Mouse (Mus musculus): ENCODE results near the gene Snrnp25.

Gene Snrnp25

DNA sequence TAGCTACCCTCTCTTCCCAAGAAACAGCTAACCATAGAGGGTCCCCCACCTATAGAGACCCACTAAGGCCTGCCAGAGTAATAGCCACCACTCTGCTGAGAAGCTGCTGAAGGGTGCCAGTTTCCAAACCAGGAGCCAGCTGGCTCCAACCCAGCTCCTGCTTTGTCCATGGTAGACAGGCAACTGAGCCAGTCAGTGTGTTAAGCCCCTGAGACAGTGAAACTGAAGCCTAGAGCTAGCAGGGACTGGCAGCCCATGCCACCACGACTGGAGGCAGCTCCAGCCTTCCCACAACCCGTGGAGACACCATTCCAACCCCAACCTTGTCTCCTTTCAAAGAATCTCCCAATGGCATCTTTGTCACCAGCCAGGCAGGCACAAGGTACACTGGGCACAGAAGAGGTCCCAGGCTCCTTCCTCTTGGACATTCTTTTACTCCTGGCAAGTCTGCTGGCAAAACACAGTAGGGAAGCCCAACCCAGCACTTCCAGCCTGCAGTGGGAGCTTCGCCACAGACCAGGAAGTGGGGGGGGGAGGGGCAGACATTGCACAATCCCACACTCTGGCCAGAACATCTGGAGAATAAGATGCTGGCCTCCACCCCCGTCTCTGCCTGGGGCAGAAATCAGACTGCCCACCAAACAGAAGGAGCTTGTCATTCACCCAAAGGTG, 19.4 kb downstream of the Snrnp25 start:
- DNase-seq (ENCODE audit: low spot score in 2 of 2), result no peak

- DNase-seq (ENCODE audit: low spot score in 2 of 2), result no peak
These were observed 20.2 kb downstream of the Snrnp25 start for GRCm38 (mm10) chr11:32225222-32226104.

- DNase-seq (ENCODE audit: low spot score in 2 of 2), result peak; percentile 70 to 81
These were observed 21.1 kb downstream of the Snrnp25 start, which contains the start of gene Mpg for GRCm38 (mm10) chr11:32226124-32226871. Gene Mpg, plus strand, starts transcription at chr11:32226505.

- no peak for DNase-seq (ENCODE audit: low spot score in 2 of 2)
These were observed 21.8 kb downstream of the Snrnp25 start for GRCm38 (mm10) chr11:32227041-32227440.

- no peak for DNase-seq (ENCODE audit: low spot score in 2 of 2)
These were observed 22.3 kb downstream of the Snrnp25 start for GRCm38 (mm10) chr11:32227555-32227954.

- DNase-seq (ENCODE audit: low spot score in 2 of 2), result no peak
These were observed 23.2 kb downstream of the Snrnp25 start for GRCm38 (mm10) chr11:32228292-32228845.

DNA sequence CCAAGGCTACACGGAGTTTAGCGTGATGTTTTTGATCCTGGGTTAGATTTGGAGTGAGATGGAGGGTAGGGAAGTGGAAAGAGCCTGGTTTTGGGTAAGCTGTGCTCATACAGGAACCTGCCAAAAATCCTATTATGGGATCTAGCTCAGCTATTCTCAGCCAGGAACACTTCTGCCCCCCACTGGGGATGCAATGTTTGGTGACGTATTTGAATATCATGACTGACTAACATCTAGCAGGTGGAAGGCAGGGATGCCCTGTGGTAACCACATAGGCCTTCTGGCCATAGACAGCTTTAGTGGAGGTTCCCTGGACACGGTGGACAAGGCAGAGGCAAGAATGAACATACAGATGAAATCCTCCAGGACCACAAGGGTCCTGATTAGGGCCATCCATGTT, 25.0 kb downstream of the Snrnp25 start:
- DNase-seq (ENCODE audit: low spot score in 2 of 2), result no peak

DNA sequence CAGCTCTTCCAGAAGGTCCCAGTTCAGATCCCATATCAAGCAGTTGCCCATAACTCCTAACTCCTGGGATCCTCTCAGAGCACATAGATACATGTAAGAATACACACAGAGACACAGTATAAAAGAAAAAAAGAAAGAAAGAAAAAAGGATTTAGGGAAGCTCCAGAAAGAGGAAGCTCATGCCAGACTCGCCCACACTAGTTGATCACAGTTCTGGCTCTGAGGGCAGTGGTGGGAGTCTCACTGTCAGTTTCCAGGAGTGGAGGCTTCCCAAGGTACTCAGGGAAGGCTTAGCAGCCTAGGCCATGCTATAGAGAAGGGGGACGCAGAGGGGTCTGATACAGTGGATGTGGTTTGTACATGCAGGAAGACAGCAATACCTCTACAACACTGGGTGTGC, 25.9 kb downstream of the Snrnp25 start:
- no peak for DNase-seq (ENCODE audit: low spot score in 2 of 2)

DNA sequence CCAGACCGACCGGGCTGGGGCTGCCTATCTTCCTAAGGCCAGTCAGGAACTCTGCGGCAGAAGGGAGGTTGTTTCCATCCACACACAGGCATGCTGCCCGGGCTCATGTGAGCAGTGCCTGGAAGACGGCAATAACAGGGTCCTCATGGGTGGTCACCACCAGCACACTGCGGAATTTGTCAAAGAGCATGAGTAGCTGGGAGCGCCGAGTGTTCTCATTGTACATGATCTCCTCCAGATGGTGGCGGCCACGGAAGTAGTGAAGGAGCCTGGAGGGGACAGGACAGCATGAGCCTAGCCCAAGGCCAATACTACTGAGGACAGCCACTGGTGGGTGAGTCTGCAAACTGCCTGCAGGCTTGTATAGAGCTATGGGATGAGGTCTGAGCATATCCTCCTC, 27.6 kb downstream of the Snrnp25 start:
- no peak for DNase-seq (ENCODE audit: low spot score in 2 of 2)

DNA sequence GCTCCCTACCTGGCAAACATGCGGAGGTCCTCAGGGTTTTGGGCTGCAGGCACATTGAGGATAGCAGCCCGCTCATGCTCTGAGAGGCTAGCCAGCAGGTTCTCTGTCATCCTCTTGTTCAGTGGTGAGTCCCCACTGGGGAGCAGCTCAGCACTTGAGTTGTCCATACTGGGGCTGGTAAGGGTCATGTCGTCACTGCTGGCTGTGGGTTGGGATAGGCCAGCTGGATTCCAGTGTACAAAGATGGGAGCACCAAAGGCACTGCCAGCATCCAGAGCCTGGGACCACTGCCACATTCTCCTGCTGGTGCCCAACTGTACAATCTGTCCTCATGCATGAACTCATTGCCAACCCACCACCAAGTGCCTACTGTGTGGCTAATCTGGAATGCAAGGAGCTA, 28.7 kb downstream of the Snrnp25 start:
- DNase-seq (ENCODE audit: low spot score in 2 of 2), result peak in 1 of 2 experiments; percentile 3

GRCm38 (mm10) chr11:32234816-32235485, 29.7 kb downstream of the Snrnp25 start:
- peak in 1 of 2 experiments; percentile 3 for DNase-seq (ENCODE audit: low spot score in 2 of 2)

DNA sequence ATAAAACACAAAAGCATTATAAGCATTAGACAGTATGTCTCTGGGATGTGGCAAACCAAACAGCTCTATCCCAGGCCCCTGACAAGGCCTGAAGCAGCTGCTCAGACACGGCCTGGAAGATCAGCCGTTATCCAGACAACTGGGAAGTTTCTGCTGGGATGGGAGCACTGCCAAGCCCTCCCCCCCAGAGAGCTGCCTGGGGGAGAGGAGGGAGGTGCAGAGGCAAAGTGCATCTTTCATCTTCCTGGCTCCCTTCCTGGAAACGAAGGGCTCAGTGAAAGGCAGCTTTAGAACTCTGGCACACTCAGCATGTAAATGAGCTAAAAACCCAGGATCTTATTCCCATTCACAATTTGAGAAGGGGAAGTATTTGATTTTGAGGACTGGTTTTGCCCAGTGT, 30.4 kb downstream of the Snrnp25 start:
- peak in 1 of 2 experiments; percentile 20 for DNase-seq (ENCODE audit: low spot score in 2 of 2)

- DNase-seq (ENCODE audit: low spot score in 2 of 2), result no peak
These were observed 30.9 kb downstream of the Snrnp25 start for GRCm38 (mm10) chr11:32236132-32236531.

- peak in 1 of 2 experiments; percentile 42 for DNase-seq (ENCODE audit: low spot score in 2 of 2)
These were observed 31.6 kb downstream of the Snrnp25 start for GRCm38 (mm10) chr11:32236712-32237410.

- no peak for DNase-seq (ENCODE audit: low spot score in 2 of 2)
These were observed 32.2 kb downstream of the Snrnp25 start for GRCm38 (mm10) chr11:32237411-32237795.

DNA sequence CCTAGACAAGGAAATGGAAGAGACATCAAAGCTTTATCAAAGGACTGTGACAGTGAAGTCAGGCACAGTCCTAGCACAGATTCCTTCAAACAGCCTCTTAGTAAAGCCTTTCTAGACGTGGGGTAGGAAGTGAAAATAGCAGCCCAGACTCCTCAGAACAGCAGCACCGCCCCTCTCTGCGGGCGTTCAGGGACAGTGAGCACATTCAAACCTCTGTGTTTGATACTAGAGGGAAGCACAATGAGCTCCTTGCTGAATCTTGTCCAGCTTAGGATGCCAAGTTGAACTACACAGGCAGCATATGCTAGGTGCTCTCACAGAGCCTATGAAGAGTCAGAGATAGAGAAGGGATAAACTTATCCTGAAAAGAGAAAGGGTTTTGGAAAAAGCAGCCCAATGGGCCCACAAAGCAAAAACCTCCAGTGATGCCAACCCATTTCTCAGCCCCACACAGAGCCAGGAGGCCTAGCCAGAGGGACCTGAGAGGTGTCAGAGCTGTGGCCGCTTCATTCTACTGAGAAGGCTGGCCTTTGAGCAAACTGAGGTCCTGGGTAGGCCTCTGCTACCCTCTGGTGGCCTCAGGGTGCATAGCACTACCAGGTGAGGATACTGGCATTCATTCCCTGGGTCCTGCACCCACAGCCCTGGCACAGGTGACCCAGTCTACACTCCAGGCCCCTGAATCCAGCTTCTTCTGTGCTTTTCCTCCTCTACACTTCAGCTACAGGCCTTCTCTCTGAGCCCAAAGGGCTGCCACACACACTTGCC, 33.1 kb downstream of the Snrnp25 start:
- peak; percentile 75 to 76 for DNase-seq (ENCODE audit: low spot score in 2 of 2)

- no peak for DNase-seq (ENCODE audit: low spot score in 2 of 2)
These were observed 36.2 kb downstream of the Snrnp25 start for GRCm38 (mm10) chr11:32241391-32241790.

- no peak for DNase-seq (ENCODE audit: low spot score in 2 of 2)
These were observed 37.0 kb downstream of the Snrnp25 start for GRCm38 (mm10) chr11:32242209-32242608.

DNA sequence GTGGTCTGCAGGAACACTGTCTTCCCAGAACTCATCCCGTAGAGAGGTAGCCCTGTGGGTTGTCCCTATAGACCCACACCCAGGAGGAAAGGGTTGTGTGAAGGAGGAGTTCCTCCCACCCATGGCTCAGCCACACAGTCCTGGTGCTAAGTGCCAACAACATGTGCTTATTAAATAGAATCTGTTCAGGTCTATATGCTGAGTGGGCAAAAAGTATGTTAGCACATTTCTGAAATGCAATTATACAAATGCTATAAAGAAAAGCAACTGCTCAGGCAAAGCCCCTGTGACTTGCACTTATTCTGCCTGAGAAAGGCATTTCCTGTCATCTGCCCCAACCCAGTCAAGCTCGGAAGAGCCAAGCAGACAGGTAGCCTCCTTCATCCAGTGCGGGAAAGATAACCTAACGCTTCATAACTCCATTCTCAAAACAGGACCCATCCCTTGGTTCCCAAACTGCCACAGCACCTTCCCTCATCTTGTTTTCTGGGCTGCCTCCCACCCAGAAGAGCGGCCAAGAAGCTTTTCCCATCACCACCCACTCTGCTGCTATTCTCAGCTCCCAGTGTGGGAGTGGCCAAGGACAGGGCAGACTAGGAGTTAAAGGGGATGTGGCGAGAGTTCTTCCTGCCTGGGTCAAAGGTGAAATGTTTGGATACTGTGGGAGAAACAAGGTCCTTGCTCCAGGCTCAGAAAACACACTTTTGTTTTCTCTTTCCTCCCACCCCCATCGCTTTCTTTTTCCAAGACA, 38.2 kb downstream of the Snrnp25 start:
- no peak for DNase-seq (ENCODE audit: low spot score in 2 of 2)

Data from frontal cortex, postnatal 25 days (tissue).